Mouse (Mus musculus) C2C12 (cell line): ENCODE data around the gene Slc22a27. TPM values are rescaled to one million over a fixed set of nuclear protein-coding genes. Genes with fewer than 3 reads are reported as not detected.

Source experiments
- microRNA-seq: library from miRNA; unstranded; fragments of <30 nt; microRNA quantifications from one replicate; pipeline ENCODE4, GENCODE M21; 2019; ENCODE audit warnings: borderline microRNAs expressed
- polyA plus RNA-seq: library from polyadenylated mRNA; unstranded; fragments of >200 nt; fragmentation: generic; extraction: Trizol; gene quantifications from one replicate; pipeline ENCODE4 v1.2.1, GENCODE M21; 2012; ENCODE audit warnings: missing spikeins

Slc22a27 gene
- polyA plus RNA-seq, 1 experiment: not detected

Small RNA genes within 50 kb of the gene (microRNA-seq; reads per million reads assigned to microRNA genes)
- gene Gm24951: not detected

Other genes starting within 250 kb of the Slc22a27 start
- gene Slc22a26, start 163.4 kb downstream of the Slc22a27 start, polyA plus RNA-seq: not detected
- not detected for gene Slc22a28, start 166.0 kb upstream of the Slc22a27 start, polyA plus RNA-seq